Mouse (Mus musculus): ENCODE results near the gene Stat1. TPM values are rescaled to one million over a fixed set of nuclear protein-coding genes. Genes with fewer than 3 reads are reported as not detected.

The Stat1 gene
- polyA plus RNA-seq, 1 experiment from 2014 or later = 20.1 TPM

- 88% methylated on average over 8 of the region's 8 CpGs for WGBS
- Histone ChIP-seq H3K9ac (ENCODE audit: low read depth, low read length) (no peak overlapping the region), H3K9me3 (ENCODE audit: control insufficient read depth, low read length) (no peaks in the 10 kb centered on the region), H3K27me3 (ENCODE audit: control insufficient read depth, insufficient read depth, low read length) (no peaks in the 10 kb centered on the region), H3K4me1 (replicated peaks; ENCODE audit: control insufficient read depth, insufficient read depth, low read length) (no peaks in the 10 kb centered on the region), H3K36me3 (ENCODE audit: control insufficient read depth, insufficient read depth, low read length) (0 out of 2 replicates have a peak, but pooled peaks cover 2% of the 10 kb centered on the region), H3K4me3 (ENCODE audit: low read depth, low read length) (no peak overlapping the region), H3K4me2 (replicated peaks; ENCODE audit: low read depth, low read length) (no peak overlapping the region), H3K27ac (ENCODE audit: low read depth, low read length) (no peak overlapping the region)
- DNase-seq (ENCODE audit: low spot score) = no peak
- ATAC-seq (ENCODE audit: low FRiP score) = no peak
Measured at GRCm38 (mm10) chr1:52161151-52161550, 41.9 kb downstream of the Stat1 start.

DNA sequence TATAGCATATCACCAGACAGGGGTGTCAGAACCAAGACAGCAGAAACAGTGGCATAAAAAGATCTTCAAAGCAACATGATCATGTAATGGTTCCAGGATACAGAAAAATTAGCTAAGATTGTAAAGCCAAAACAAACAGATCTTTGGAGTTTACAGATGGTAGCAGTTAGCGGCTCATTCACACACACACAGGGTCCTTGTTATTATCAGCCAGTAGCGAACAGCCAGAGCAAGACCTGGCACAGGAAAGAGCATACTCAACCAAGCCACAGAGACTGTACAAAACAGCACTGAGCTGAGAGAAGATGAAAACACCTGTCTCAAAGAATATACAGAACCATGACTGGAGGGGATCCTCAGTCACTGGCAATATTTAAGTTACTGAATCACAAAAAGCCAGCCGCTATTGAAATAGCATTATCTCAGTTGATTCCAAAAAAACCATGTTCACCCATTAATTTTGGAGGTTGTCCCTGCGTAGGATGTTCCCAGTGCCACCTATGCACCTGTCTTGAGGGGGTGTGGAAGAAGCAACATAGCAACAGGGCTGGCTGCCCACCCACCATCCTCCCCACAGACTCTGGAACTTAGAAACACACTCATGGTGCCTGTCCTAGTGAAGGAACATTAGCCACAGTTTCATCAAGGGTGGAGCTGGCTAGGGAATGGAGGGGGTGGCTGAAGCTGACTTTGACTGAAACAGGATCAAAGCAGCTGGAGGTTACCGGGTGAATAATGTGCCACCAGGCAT, 44.6 kb downstream of the Stat1 start:
- no peak for ATAC-seq (ENCODE audit: low FRiP score)
- no peaks in the 10 kb centered on the region for H3K27me3 ChIP-seq (ENCODE audit: control insufficient read depth, insufficient read depth, low read length)

DNA sequence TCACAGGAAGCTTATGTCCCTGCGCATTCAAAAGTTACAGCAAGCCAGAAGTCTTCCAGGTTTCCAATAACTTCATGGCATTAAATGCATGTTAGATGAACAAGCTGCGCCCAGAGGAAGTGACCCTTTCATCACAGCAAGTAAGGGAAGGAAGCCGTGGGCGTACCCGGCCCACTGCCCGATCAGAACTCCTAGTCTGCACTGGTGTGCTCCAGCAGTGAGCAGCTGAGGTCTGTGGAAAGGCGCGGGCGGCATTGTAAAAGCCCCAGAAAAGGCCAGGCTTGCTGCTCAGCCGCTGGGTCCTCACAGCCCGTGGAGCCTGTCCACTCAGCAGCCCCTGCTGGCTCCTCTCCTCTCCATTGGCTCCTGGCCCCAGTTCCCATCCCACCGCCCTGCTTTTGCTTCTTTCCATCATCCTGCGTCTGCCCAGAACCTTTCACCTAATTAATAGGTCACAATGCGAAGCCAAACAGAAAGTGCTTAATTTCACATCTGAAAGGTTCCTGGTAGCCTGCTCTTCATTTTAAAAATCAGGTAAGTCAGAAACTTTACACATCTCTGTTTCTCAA, 47.5 kb downstream of the Stat1 start:
- H3K4me3 ChIP-seq (ENCODE audit: low read depth, low read length) = no peak overlapping the region
- ATAC-seq (ENCODE audit: low FRiP score) = no peak
- H3K9ac ChIP-seq (ENCODE audit: low read depth, low read length) = no peak overlapping the region
- no peak for DNase-seq (ENCODE audit: low spot score)
- no peaks in the 10 kb centered on the region for H3K4me1 ChIP-seq (replicated peaks; ENCODE audit: control insufficient read depth, insufficient read depth, low read length)
- H3K4me2 ChIP-seq (replicated peaks; ENCODE audit: low read depth, low read length) = no peak overlapping the region
- no peak overlapping the region for H3K27ac ChIP-seq (ENCODE audit: low read depth, low read length)
- 69% methylated on average over 14 of the region's 14 CpGs for WGBS
- H3K36me3 ChIP-seq (ENCODE audit: control insufficient read depth, insufficient read depth, low read length) = no peaks in the 10 kb centered on the region
- no peaks in the 10 kb centered on the region for H3K27me3 ChIP-seq (ENCODE audit: control insufficient read depth, insufficient read depth, low read length)
- no peaks in the 10 kb centered on the region for H3K9me3 ChIP-seq (ENCODE audit: control insufficient read depth, low read length)

More for the DNA sequence above, 44.6 kb downstream of the Stat1 start:
- H3K4me1 ChIP-seq (replicated peaks; ENCODE audit: control insufficient read depth, insufficient read depth, low read length) = no peaks in the 10 kb centered on the region
- no peak overlapping the region for H3K4me3 ChIP-seq (ENCODE audit: low read depth, low read length)
- no peak for DNase-seq (ENCODE audit: low spot score)
- 95% methylated on average over 5 of the region's 5 CpGs for WGBS
- H3K4me2 ChIP-seq (replicated peaks; ENCODE audit: low read depth, low read length) = no peak overlapping the region
- no peak overlapping the region for H3K27ac ChIP-seq (ENCODE audit: low read depth, low read length)
- no peaks in the 10 kb centered on the region for H3K9me3 ChIP-seq (ENCODE audit: control insufficient read depth, low read length)
- H3K36me3 ChIP-seq (ENCODE audit: control insufficient read depth, insufficient read depth, low read length) = 0 out of 2 replicates have a peak, but pooled peaks cover 2% of the 10 kb centered on the region
- H3K9ac ChIP-seq (ENCODE audit: low read depth, low read length) = no peak overlapping the region

GRCm38 (mm10) chr1:52170057-52170456, 50.8 kb downstream of the Stat1 start:
- Histone ChIP-seq H3K27me3 (ENCODE audit: control insufficient read depth, insufficient read depth, low read length) (no peaks in the 10 kb centered on the region), H3K4me1 (replicated peaks; ENCODE audit: control insufficient read depth, insufficient read depth, low read length) (no peaks in the 10 kb centered on the region), H3K4me3 (ENCODE audit: low read depth, low read length) (no peak overlapping the region), H3K9ac (ENCODE audit: low read depth, low read length) (no peak overlapping the region), H3K27ac (ENCODE audit: low read depth, low read length) (no peak overlapping the region), H3K4me2 (replicated peaks; ENCODE audit: low read depth, low read length) (no peak overlapping the region), H3K36me3 (ENCODE audit: control insufficient read depth, insufficient read depth, low read length) (no peaks in the 10 kb centered on the region), H3K9me3 (ENCODE audit: control insufficient read depth, low read length) (no peaks in the 10 kb centered on the region)
- peak; percentile 45 for DNase-seq (ENCODE audit: low spot score)
- ATAC-seq (ENCODE audit: low FRiP score) = peak; percentile 35; the same call in 1 of the 2 replicates
- 10% methylated on average over 3 of the region's 3 CpGs for WGBS

DNA sequence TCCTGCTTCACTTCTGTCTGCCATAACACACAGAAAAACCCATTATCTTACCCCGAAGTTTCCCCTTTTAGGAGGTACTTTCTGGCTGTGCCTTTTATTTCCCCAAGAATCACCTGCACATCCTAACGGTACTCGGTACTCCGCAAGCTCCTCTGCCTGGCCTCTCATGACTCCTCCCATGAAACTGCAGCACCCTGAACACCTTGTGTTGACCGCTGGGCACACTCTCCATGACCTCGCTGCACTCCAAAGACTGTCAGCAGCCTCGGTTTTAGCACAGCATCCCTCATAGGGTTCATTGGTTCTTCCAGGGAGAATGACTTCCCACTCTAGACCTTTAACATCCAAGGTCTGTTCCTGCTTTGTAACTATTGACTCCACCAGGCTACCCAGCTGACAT, 51.5 kb downstream of the Stat1 start:
- Histone ChIP-seq H3K9ac (ENCODE audit: low read depth, low read length) (no peak overlapping the region), H3K27ac (ENCODE audit: low read depth, low read length) (no peak overlapping the region), H3K27me3 (ENCODE audit: control insufficient read depth, insufficient read depth, low read length) (no peaks in the 10 kb centered on the region), H3K9me3 (ENCODE audit: control insufficient read depth, low read length) (no peaks in the 10 kb centered on the region), H3K4me2 (replicated peaks; ENCODE audit: low read depth, low read length) (no peak overlapping the region), H3K36me3 (ENCODE audit: control insufficient read depth, insufficient read depth, low read length) (no peaks in the 10 kb centered on the region), H3K4me1 (replicated peaks; ENCODE audit: control insufficient read depth, insufficient read depth, low read length) (no peaks in the 10 kb centered on the region), H3K4me3 (ENCODE audit: low read depth, low read length) (no peak overlapping the region)
- DNase-seq (ENCODE audit: low spot score) (no peak), ATAC-seq (ENCODE audit: low FRiP score) (no peak)
- WGBS = 78% methylated on average over 7 of the region's 7 CpGs

DNA sequence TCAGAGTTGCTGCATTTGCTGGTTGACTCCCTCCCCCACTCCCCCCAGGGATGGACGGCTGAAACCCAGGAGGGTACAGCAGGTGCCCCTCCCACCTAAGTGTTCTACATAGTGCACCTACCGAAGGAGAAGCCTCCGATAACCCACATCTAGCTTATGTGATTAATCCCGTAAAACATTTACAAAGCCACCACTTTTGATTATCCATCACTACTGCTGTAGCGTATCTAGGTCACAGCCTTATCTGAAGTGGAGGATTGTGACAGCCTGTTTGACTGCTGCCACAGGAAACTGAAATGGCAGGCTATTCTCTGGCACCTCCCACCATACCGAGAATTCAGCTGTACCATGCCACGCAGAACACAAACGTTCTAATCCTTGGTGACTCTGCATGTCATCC, 52.0 kb downstream of the Stat1 start:
- Histone ChIP-seq H3K27ac (ENCODE audit: low read depth, low read length) (no peak overlapping the region), H3K36me3 (ENCODE audit: control insufficient read depth, insufficient read depth, low read length) (no peaks in the 10 kb centered on the region), H3K4me1 (replicated peaks; ENCODE audit: control insufficient read depth, insufficient read depth, low read length) (no peaks in the 10 kb centered on the region), H3K4me2 (replicated peaks; ENCODE audit: low read depth, low read length) (no peak overlapping the region), H3K9me3 (ENCODE audit: control insufficient read depth, low read length) (no peaks in the 10 kb centered on the region), H3K4me3 (ENCODE audit: low read depth, low read length) (no peak overlapping the region), H3K27me3 (ENCODE audit: control insufficient read depth, insufficient read depth, low read length) (no peaks in the 10 kb centered on the region), H3K9ac (ENCODE audit: low read depth, low read length) (no peak overlapping the region)
- no peak for DNase-seq (ENCODE audit: low spot score)
- 72% methylated on average over 8 of the region's 8 CpGs for WGBS
- ATAC-seq (ENCODE audit: low FRiP score) = no peak

DNA sequence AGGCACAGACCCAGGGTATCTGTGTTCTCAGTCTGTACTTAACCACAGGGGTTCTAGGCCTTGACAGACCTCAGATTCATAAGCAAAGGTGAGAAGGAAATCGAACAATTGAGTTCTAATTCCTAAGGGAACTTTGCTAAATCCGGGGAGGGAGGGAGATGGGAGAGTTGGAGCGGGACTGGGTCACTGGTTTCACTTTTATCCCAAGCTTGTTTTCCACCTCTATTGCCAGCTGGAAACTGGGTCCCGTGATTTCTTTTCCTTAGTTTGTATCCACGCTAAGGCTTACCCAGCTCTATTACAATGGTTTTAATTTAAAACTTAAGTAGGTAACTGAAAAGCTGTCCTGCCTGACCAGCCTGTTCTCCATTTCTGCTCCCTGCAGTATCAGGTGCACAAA, 56.1 kb downstream of the Stat1 start:
- no peak for ATAC-seq (ENCODE audit: low FRiP score)
- H3K27ac ChIP-seq (ENCODE audit: low read depth, low read length) = no peak overlapping the region

GRCm38 (mm10) chr1:52175983-52176382, 56.7 kb downstream of the Stat1 start:
- Histone ChIP-seq H3K4me3 (ENCODE audit: low read depth, low read length) (no peak overlapping the region), H3K27me3 (ENCODE audit: control insufficient read depth, insufficient read depth, low read length) (no peaks in the 10 kb centered on the region), H3K4me1 (replicated peaks; ENCODE audit: control insufficient read depth, insufficient read depth, low read length) (no peaks in the 10 kb centered on the region), H3K4me2 (replicated peaks; ENCODE audit: low read depth, low read length) (no peak overlapping the region), H3K36me3 (ENCODE audit: control insufficient read depth, insufficient read depth, low read length) (no peaks in the 10 kb centered on the region), H3K27ac (ENCODE audit: low read depth, low read length) (no peak overlapping the region), H3K9me3 (ENCODE audit: control insufficient read depth, low read length) (no peaks in the 10 kb centered on the region), H3K9ac (ENCODE audit: low read depth, low read length) (no peak overlapping the region)
- ATAC-seq (ENCODE audit: low FRiP score) (no peak), DNase-seq (ENCODE audit: low spot score) (no peak)
- 75% methylated on average over 3 of the region's 3 CpGs for WGBS

More for the DNA sequence above, 56.1 kb downstream of the Stat1 start:
- Histone ChIP-seq H3K4me1 (replicated peaks; ENCODE audit: control insufficient read depth, insufficient read depth, low read length) (no peaks in the 10 kb centered on the region), H3K9ac (ENCODE audit: low read depth, low read length) (no peak overlapping the region), H3K4me3 (ENCODE audit: low read depth, low read length) (no peak overlapping the region), H3K4me2 (replicated peaks; ENCODE audit: low read depth, low read length) (no peak overlapping the region), H3K27me3 (ENCODE audit: control insufficient read depth, insufficient read depth, low read length) (no peaks in the 10 kb centered on the region), H3K9me3 (ENCODE audit: control insufficient read depth, low read length) (no peaks in the 10 kb centered on the region), H3K36me3 (ENCODE audit: control insufficient read depth, insufficient read depth, low read length) (no peaks in the 10 kb centered on the region)
- 65% methylated on average over 5 of the region's 5 CpGs for WGBS
- no peak for DNase-seq (ENCODE audit: low spot score)

- ATAC-seq (ENCODE audit: low FRiP score) (no peak), DNase-seq (ENCODE audit: low spot score) (no peak)
- no peaks in the 10 kb centered on the region for H3K4me1 ChIP-seq (replicated peaks; ENCODE audit: control insufficient read depth, insufficient read depth, low read length)
- no peak overlapping the region for H3K4me2 ChIP-seq (replicated peaks; ENCODE audit: low read depth, low read length)
- no peak overlapping the region for H3K4me3 ChIP-seq (ENCODE audit: low read depth, low read length)
- H3K36me3 ChIP-seq (ENCODE audit: control insufficient read depth, insufficient read depth, low read length) = no peaks in the 10 kb centered on the region
- 76% methylated on average over 2 of the region's 2 CpGs for WGBS
- no peaks in the 10 kb centered on the region for H3K27me3 ChIP-seq (ENCODE audit: control insufficient read depth, insufficient read depth, low read length)
- H3K9me3 ChIP-seq (ENCODE audit: control insufficient read depth, low read length) = no peaks in the 10 kb centered on the region
- no peak overlapping the region for H3K27ac ChIP-seq (ENCODE audit: low read depth, low read length)
- no peak overlapping the region for H3K9ac ChIP-seq (ENCODE audit: low read depth, low read length)
Measured at GRCm38 (mm10) chr1:52176999-52177398, 57.8 kb downstream of the Stat1 start.

All from hindbrain, embryonic 11.5 days (tissue).